Mouse (Mus musculus) A20 (cell line): ENCODE measurements around the gene Sorcs2.
A peak's percentile ranks its signal among the peaks of the same experiment; 100 is the strongest.

ENCODE experiments used
- DNase-seq: peaks from one replicate; pipeline ENCODE4 v3.0.0-alpha.2; 2011; ENCODE audit warnings: low read depth, low spot score

Sorcs2 gene

GRCm38 (mm10) chr5:36130393-36131011, 267.4 kb downstream of the Sorcs2 start:
- no peak for DNase-seq

GRCm38 (mm10) chr5:36129661-36130060, 268.3 kb downstream of the Sorcs2 start:
- DNase-seq, result no peak

GRCm38 (mm10) chr5:36128513-36128912, 269.4 kb downstream of the Sorcs2 start:
- DNase-seq, result no peak

GRCm38 (mm10) chr5:36124993-36125392, 272.9 kb downstream of the Sorcs2 start:
- no peak for DNase-seq

GRCm38 (mm10) chr5:36122987-36123386, 275.0 kb downstream of the Sorcs2 start:
- no peak for DNase-seq

GRCm38 (mm10) chr5:36120931-36121341, 277.0 kb downstream of the Sorcs2 start:
- DNase-seq, result no peak

GRCm38 (mm10) chr5:36118061-36118460, 279.9 kb downstream of the Sorcs2 start:
- DNase-seq, result no peak

- DNase-seq, result no peak
Observed at GRCm38 (mm10) chr5:36115519-36115918, 282.4 kb downstream of the Sorcs2 start.

- DNase-seq, result peak; percentile 31
Observed at GRCm38 (mm10) chr5:36113696-36114095, 284.2 kb downstream of the Sorcs2 start.

GRCm38 (mm10) chr5:36112696-36113095, 285.2 kb downstream of the Sorcs2 start:
- no peak for DNase-seq

- no peak for DNase-seq
Observed at GRCm38 (mm10) chr5:36111516-36111915, 286.4 kb downstream of the Sorcs2 start.

- no peak for DNase-seq
Observed at GRCm38 (mm10) chr5:36108339-36108887, 289.5 kb downstream of the Sorcs2 start.

GRCm38 (mm10) chr5:36103483-36103882, 294.5 kb downstream of the Sorcs2 start:
- peak; percentile 16 for DNase-seq

GRCm38 (mm10) chr5:36101129-36101528, 296.8 kb downstream of the Sorcs2 start:
- DNase-seq, result no peak

- no peak for DNase-seq
Observed at GRCm38 (mm10) chr5:36100488-36100887, 297.5 kb downstream of the Sorcs2 start.

GRCm38 (mm10) chr5:36099662-36100061, 298.3 kb downstream of the Sorcs2 start:
- no peak for DNase-seq

- DNase-seq, result no peak
Observed at GRCm38 (mm10) chr5:36096046-36096445, 301.9 kb downstream of the Sorcs2 start.

GRCm38 (mm10) chr5:36090036-36090435, 307.9 kb downstream of the Sorcs2 start:
- no peak for DNase-seq

- peak; percentile 89 for DNase-seq
Observed at GRCm38 (mm10) chr5:36089243-36089642, 308.7 kb downstream of the Sorcs2 start.

- no peak for DNase-seq
Observed at GRCm38 (mm10) chr5:36086931-36087330, 311.0 kb downstream of the Sorcs2 start.

- DNase-seq, result no peak
Observed at GRCm38 (mm10) chr5:36085621-36086020, 312.3 kb downstream of the Sorcs2 start.

- DNase-seq, result no peak
Observed at GRCm38 (mm10) chr5:36083869-36084565, 313.9 kb downstream of the Sorcs2 start.

GRCm38 (mm10) chr5:36081021-36081420, 316.9 kb downstream of the Sorcs2 start:
- no peak for DNase-seq
